ENCODE assay signal across 9 mouse cellular contexts in genomic region chrX:96134840-96135580, GRCm38 (mm10). TPM values are rescaled to one million over a fixed set of nuclear protein-coding genes. Genes with fewer than 3 reads are reported as not detected.
DNase-seq lines count a peak whose midpoint lies in the region; ATAC-seq and TF ChIP-seq lines count a peak whose summit lies in the region.
"Had no signal": no experiment of that assay in that cellular context is flagged by ENCODE, and none has a peak within 500 bp of the region (broad histone marks: within the 10 kb centered on the region; RNA-seq: fewer than 3 reads in every experiment).

No protein-coding gene starts in this region.

- no peaks in the 10 kb centered on the region for H3K9me3 ChIP-seq in midbrain, postnatal 0 days (ENCODE audit: low read length)
- H3K9me3 ChIP-seq in midbrain, embryonic 10.5 days (replicated peaks), result no peaks in the 10 kb centered on the region
- H3K9me3 ChIP-seq in heart, embryonic 16.5 days (replicated peaks; ENCODE audit: control insufficient read depth, low read length), result no peaks in the 10 kb centered on the region
- H3K9me3 ChIP-seq: hindbrain, embryonic 13.5 days had no signal

- no peak overlapping the region for H3K4me2 ChIP-seq in midbrain, postnatal 0 days (ENCODE audit: low read depth, low read length, poor library complexity, severe bottlenecking)
- no peak overlapping the region for H3K4me2 ChIP-seq in heart, embryonic 16.5 days (ENCODE audit: low read depth, low read length)
- H3K4me2 ChIP-seq: hindbrain, embryonic 13.5 days had no signal

- no peaks in the 10 kb centered on the region for H3K4me1 ChIP-seq in midbrain, postnatal 0 days (ENCODE audit: insufficient read depth, low read length)
- peaks cover 8% of the 10 kb centered on the region for H3K4me1 ChIP-seq in midbrain, embryonic 10.5 days
- H3K4me1 ChIP-seq in heart, embryonic 16.5 days (ENCODE audit: control insufficient read depth, insufficient read depth, low read length), result peaks cover 23% of the 10 kb centered on the region
- H3K4me1 ChIP-seq: hindbrain, embryonic 13.5 days had no signal

- no peak overlapping the region for H3K9ac ChIP-seq in midbrain, postnatal 0 days (replicated peaks; ENCODE audit: low read length, poor library complexity, severe bottlenecking)
- H3K9ac ChIP-seq in heart, embryonic 16.5 days (ENCODE audit: low read length), result no peak overlapping the region
- H3K9ac ChIP-seq: hindbrain, embryonic 13.5 days had no signal

- no peak for TF ChIP-seq CTCF in midbrain, postnatal 0 days (IDR thresholded peaks at IDR 0.05)

- H3K4me3 ChIP-seq in midbrain, postnatal 0 days (ENCODE audit: low read depth, low read length), result no peak overlapping the region
- no peak overlapping the region for H3K4me3 ChIP-seq in midbrain, embryonic 10.5 days
- no peak overlapping the region for H3K4me3 ChIP-seq in heart, embryonic 16.5 days (ENCODE audit: low read length)
- H3K4me3 ChIP-seq: hindbrain, embryonic 13.5 days had no signal

- 71% methylated on average over 6 of the region's 6 CpGs for WGBS in midbrain, postnatal 0 days
- WGBS in midbrain, embryonic 10.5 days, result 81% methylated on average over 6 of the region's 6 CpGs
- WGBS in heart, embryonic 16.5 days, result 39% methylated on average over 6 of the region's 6 CpGs

- H3K27me3 ChIP-seq in midbrain, postnatal 0 days (ENCODE audit: insufficient read depth, low read length), result no peaks in the 10 kb centered on the region
- no peaks in the 10 kb centered on the region for H3K27me3 ChIP-seq in midbrain, embryonic 10.5 days (ENCODE audit: low read depth, poor library complexity, severe bottlenecking)
- H3K27me3 ChIP-seq in heart, embryonic 16.5 days (ENCODE audit: control insufficient read depth, insufficient read depth, low read length), result no peaks in the 10 kb centered on the region
- H3K27me3 ChIP-seq: hindbrain, embryonic 13.5 days had no signal

- H3K27ac ChIP-seq in midbrain, postnatal 0 days (ENCODE audit: low read depth, low read length), result no peak overlapping the region
- no peak overlapping the region for H3K27ac ChIP-seq in midbrain, embryonic 10.5 days (replicated peaks)
- peak overlapping the region; percentile 63 for H3K27ac ChIP-seq in heart, embryonic 16.5 days (ENCODE audit: low read length)
- H3K27ac ChIP-seq: hindbrain, embryonic 13.5 days had no signal

- DNase-seq in frontal cortex, postnatal 14 days (ENCODE audit: low spot score in 2 of 2), result no peak
- DNase-seq in midbrain, postnatal 0 days (ENCODE audit: low spot score), result peak; percentile 3
- no peak for DNase-seq in midbrain, embryonic 10.5 days (ENCODE audit: low spot score)
- DNase-seq in lung, postnatal 36 days, result peak; percentile 59
- DNase-seq in ovary, postnatal 36 days (ENCODE audit: low spot score), result no peak

- peak; percentile 97 for ATAC-seq in frontal cortex, adult (ENCODE audit: low TSS enrichment)
- no peak for ATAC-seq in midbrain, postnatal 0 days (ENCODE audit: low FRiP score)
- peak; percentile 19; the same call in 1 of the 2 replicates for ATAC-seq in heart, embryonic 16.5 days (replicated peaks; ENCODE audit: extremely low read depth, insufficient read depth, low FRiP score)
- ATAC-seq in erythroblast, adult 5-6 weeks (replicated peaks; ENCODE audit: low FRiP score, poor library complexity, severe bottlenecking), result no peak

- H3K36me3 ChIP-seq in midbrain, postnatal 0 days (ENCODE audit: insufficient read depth, low read length), result no peaks in the 10 kb centered on the region
- no peaks in the 10 kb centered on the region for H3K36me3 ChIP-seq in midbrain, embryonic 10.5 days
- no peaks in the 10 kb centered on the region for H3K36me3 ChIP-seq in heart, embryonic 16.5 days (ENCODE audit: control insufficient read depth, insufficient read depth)
- H3K36me3 ChIP-seq: hindbrain, embryonic 13.5 days had no signal

RNA-seq across cellular contexts. Expression of gene Msn, which starts 39.2 kb away (rescaled TPM):
- total RNA-seq in midbrain, postnatal 0 days (2014; rRNA removed), result 17.8 and 18.1 TPM in 2 replicates
- polyA plus RNA-seq in midbrain, postnatal 0 days (2015; fragmentation: Nextera tagmentation; extraction: Ambion mirVana), result 20.6 and 22.8 TPM in 2 replicates
- 114 and 122 TPM in 2 replicates for polyA plus RNA-seq in midbrain, embryonic 10.5 days (2016; fragmentation: Nextera tagmentation; extraction: Ambion mirVana)
- 192 and 203 TPM in 2 replicates for polyA plus RNA-seq in heart, embryonic 16.5 days (2015; fragmentation: Nextera tagmentation; extraction: Ambion mirVana)
- total RNA-seq in erythroblast, adult 5-6 weeks (2015; ENCODE audit: low replicate concordance), result 110 and 131 TPM in 2 replicates
- 38.0 and 38.9 TPM in 2 replicates for total RNA-seq in erythroblast, adult 5-6 weeks (2017; ENCODE audit: low replicate concordance)

Comparison
In these comparisons a context has a peak if more than half of its experiments do, and no peak if none do; other contexts are left out.
1. DNase-seq: peak in midbrain, postnatal 0 days (single experiment) and lung, postnatal 36 days (single experiment); none in frontal cortex, postnatal 14 days (0 of 2), midbrain, embryonic 10.5 days (single experiment) and ovary, postnatal 36 days (single experiment).
2. ATAC-seq: peak in frontal cortex, adult (single experiment) and heart, embryonic 16.5 days (single experiment); none in midbrain, postnatal 0 days (single experiment) and erythroblast, adult 5-6 weeks (single experiment).